Mouse (Mus musculus) neural tube, embryonic 13.5 days (tissue): ENCODE results near the gene Lenep. TPM values are rescaled to one million over a fixed set of nuclear protein-coding genes. Genes with fewer than 3 reads are reported as not detected.
A peak's percentile ranks its signal among the peaks of the same experiment; 100 is the strongest.

ENCODE experiments used
- ATAC-seq: fragments of 200-750 bp; cut with Nextera tagmentation; 2 replicates; pipeline ENCODE4 v1.8.0; 2017; ENCODE audit warnings: low read depth, mild to moderate bottlenecking, moderate TSS enrichment, moderate library complexity
- H3K27ac ChIP-seq: fragments of 300-500 bp; sonication (generic); replicated peaks from 2 replicates; pipeline ENCODE4 v1.5.1; 2015; ENCODE audit warnings: moderate library complexity, mild to moderate bottlenecking, inconsistent platforms
- H3K27me3 ChIP-seq: fragments of 300-500 bp; sonication (generic); 2 replicates; pipeline ENCODE4 v1.6.1; 2015; ENCODE audit warnings: mild to moderate bottlenecking, inconsistent platforms
- H3K36me3 ChIP-seq: fragments of 300-500 bp; sonication (generic); 2 replicates; pipeline ENCODE4 v1.6.1; 2015; ENCODE audit warnings: mild to moderate bottlenecking, inconsistent platforms
- H3K4me1 ChIP-seq: fragments of 300-500 bp; sonication (generic); replicated peaks from 2 replicates; pipeline ENCODE4 v1.6.1; 2015; ENCODE audit warnings: inconsistent platforms
- H3K4me2 ChIP-seq: fragments of 300-500 bp; sonication (generic); 2 replicates; pipeline ENCODE4 v1.6.1; 2015; ENCODE audit warnings: inconsistent platforms, mild to moderate bottlenecking, moderate library complexity
- H3K4me3 ChIP-seq: fragments of 300-500 bp; sonication (generic); 2 replicates; pipeline ENCODE4 v1.5.1; 2015; ENCODE audit warnings: mild to moderate bottlenecking, inconsistent platforms
- H3K9ac ChIP-seq: fragments of 300-500 bp; sonication (generic); 2 replicates; pipeline ENCODE4 v1.6.1; 2015; ENCODE audit warnings: moderate library complexity, mild to moderate bottlenecking, inconsistent platforms
- H3K9me3 ChIP-seq: fragments of 300-500 bp; sonication (generic); 2 replicates; pipeline ENCODE4 v1.6.1; 2016; ENCODE audit warnings: inconsistent platforms
- WGBS: fragments of 180-500 bp; shearing (Covaris S2); methylation state at CpG from one replicate; pipeline ENCODE4 v1.1.7; 2015; 5-methylcytosine and 5-hydroxymethylcytosine counted together
- polyA plus RNA-seq: library from polyadenylated mRNA; unstranded; fragments of >200 nt; fragmentation: Nextera tagmentation; extraction: Ambion mirVana; gene quantifications from 2 replicates; pipeline ENCODE4 v1.2.1, GENCODE M21; 2015

The Lenep gene
- polyA plus RNA-seq, 1 experiment from 2014 or later, result 0.84 TPM

DNA sequence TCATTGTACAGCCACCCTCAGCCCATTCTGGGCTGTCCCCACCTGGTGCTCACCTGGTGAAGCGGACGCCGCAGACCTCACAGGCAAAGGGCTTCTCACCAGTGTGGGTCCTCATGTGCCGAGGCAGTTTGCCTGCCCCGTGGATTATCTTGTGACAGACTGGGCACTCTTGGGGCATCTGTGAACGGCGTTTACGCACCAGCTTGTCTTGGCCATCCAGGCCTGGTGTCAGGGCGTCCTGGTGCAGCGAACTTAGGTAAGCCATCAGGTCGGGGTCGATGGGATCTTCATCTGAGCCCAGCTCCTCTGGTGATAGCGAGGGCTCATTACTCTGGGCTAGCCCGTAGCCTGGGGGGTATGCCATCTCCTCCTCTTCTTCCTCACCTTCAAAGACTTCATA is 22.3 kb downstream of the Lenep start:
- Histone ChIP-seq H3K4me3 (no peak overlapping the region), H3K36me3 (no peaks in the 10 kb centered on the region), H3K9ac (no peak overlapping the region), H3K9me3 (no peaks in the 10 kb centered on the region), H3K27ac (no peak overlapping the region), H3K27me3 (0 out of 2 replicates have a peak, but pooled peaks cover under 1% of the 10 kb centered on the region), H3K4me2 (no peak overlapping the region), H3K4me1 (peaks cover 21% of the 10 kb centered on the region)
- ATAC-seq, result no peak
- 93% methylated on average over 14 of the region's 14 CpGs for WGBS

DNA sequence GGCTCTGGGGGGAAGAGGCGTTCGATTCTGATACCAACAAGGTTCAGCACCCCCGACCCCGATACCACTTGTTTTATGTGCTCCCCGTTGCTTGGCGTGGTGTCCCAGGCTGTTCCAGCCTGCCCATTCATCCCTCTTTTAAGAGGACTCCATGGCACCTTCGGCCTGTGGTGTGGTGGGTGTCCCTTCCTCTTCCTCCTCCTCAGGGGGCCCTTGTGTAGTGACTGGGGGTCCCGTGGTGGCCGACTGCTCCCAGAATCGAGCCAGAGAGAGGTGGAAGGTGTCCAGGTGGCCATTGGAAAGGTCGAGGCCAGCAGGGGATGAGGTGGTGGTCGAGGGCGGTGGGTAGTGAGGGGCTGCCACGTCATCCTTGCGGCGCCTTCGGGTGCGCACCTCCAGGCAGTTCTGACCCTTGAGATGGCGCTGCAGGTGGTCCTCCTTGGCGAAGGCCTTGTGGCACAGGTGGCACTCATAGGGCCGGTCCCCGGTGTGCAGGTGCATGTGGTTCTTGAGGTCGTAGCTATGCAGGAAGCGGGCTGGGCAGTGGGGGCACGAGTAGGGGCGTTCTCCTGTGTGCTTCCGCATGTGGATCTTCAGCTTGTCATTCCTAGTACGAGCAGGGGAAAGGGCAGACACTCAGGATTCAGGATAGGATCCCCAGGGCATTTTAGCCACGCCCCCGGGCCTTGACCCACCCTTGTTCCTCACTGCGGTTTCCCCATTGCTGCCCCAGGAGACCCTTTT is 23.0 kb downstream of the Lenep start:
- no peak for ATAC-seq
- 86% methylated on average over 31 of the region's 31 CpGs for WGBS
- peak overlapping the region; percentile 76 for H3K4me2 ChIP-seq
- no peak overlapping the region for H3K27ac ChIP-seq
- H3K9me3 ChIP-seq, result no peaks in the 10 kb centered on the region
- no peaks in the 10 kb centered on the region for H3K36me3 ChIP-seq
- no peaks in the 10 kb centered on the region for H3K27me3 ChIP-seq
- H3K4me1 ChIP-seq, result peaks cover 21% of the 10 kb centered on the region
- H3K4me3 ChIP-seq, result no peak overlapping the region
- H3K9ac ChIP-seq, result no peak overlapping the region

DNA sequence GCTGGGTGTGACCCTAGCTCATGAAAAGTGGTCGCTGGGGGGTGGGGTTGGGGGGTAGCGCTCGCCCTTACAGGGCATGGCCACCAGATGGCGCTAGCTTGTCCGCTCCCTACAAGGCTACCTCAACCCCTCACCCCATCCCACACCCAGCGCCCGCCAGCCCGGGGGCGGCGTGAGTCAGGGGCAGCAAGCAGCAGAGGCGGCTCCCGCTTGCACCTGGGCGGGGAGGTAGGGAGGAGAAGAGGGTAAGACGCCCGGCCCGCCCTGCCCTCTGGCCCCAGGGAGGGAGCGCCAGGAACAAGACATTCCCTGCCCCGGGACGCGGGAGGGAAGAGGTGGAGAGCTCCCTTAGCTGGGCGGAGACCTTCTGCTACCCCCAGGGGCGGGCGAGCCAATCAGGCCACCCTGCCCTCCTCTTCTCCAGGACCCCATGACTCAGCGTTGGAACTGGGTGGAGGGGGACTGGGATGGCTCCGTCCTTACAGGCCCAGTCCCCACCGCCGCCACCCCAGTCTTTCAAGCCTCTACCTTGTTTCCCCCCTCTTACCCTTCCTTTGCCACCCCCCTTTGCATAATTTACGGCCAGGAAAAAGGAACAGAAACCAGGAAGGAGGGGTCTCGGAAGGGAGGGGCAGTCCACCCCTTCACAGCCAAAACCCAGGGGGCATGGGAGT is 24.1 kb downstream of the Lenep start:
- H3K9ac ChIP-seq, result peak overlapping the region; percentile 83
- no peaks in the 10 kb centered on the region for H3K36me3 ChIP-seq
- H3K4me1 ChIP-seq, result peaks cover 21% of the 10 kb centered on the region
- ATAC-seq, result peak; percentile 91
- H3K9me3 ChIP-seq, result no peaks in the 10 kb centered on the region
- 0 out of 2 replicates have a peak overlapping the region, but pooled peaks have one; percentile 20 for H3K27ac ChIP-seq
- WGBS, result under 1% methylated on average over 29 of the region's 29 CpGs
- H3K4me2 ChIP-seq, result peak overlapping the region; percentile 76
- peak overlapping the region; percentile 52 for H3K4me3 ChIP-seq
- H3K27me3 ChIP-seq, result no peaks in the 10 kb centered on the region

DNA sequence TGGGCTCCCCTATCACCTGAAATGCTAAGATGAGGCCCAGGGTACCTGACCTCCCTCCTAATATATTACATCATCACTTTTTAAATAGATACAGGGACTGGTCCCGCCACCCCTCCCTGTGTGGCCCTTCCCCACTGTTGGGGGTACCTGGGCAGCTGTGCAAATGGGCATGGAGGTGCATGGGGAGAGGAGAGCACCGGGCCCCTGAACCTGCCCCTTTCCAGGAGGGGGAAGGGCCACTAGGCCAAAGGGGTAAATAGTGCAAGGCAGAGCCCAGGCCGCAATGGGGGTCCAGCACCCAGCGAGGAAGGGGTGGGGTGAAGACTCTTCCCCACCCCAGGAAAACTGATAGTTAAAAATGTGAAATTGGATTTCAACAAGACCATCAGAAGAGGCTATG is 24.8 kb downstream of the Lenep start:
- 66% methylated on average over 4 of the region's 4 CpGs for WGBS
- peak; percentile 20; the same call in 1 of the 2 replicates for ATAC-seq
- Histone ChIP-seq H3K27me3 (no peaks in the 10 kb centered on the region), H3K36me3 (no peaks in the 10 kb centered on the region), H3K9me3 (no peaks in the 10 kb centered on the region), H3K4me3 (0 out of 2 replicates have a peak overlapping the region, but pooled peaks have one; percentile 52), H3K4me1 (peaks cover 21% of the 10 kb centered on the region), H3K9ac (no peak overlapping the region), H3K27ac (no peak overlapping the region), H3K4me2 (peak overlapping the region; percentile 76)

- 52% methylated on average over 5 of the region's 5 CpGs for whole genome bisulfite sequencing
- no peak for ATAC-seq
- H3K9me3 ChIP-seq, result no peaks in the 10 kb centered on the region
- no peak overlapping the region for H3K4me3 ChIP-seq
- H3K27me3 ChIP-seq, result 0 out of 2 replicates have a peak, but pooled peaks cover 3% of the 10 kb centered on the region
- no peak overlapping the region for H3K27ac ChIP-seq
- peaks cover 9% of the 10 kb centered on the region for H3K4me1 ChIP-seq
- H3K36me3 ChIP-seq, result no peaks in the 10 kb centered on the region
- H3K9ac ChIP-seq, result no peak overlapping the region
- H3K4me2 ChIP-seq, result no peak overlapping the region
Measured at GRCm38 (mm10) chr3:89373581-89374231, 28.9 kb downstream of the Lenep start.

GRCm38 (mm10) chr3:89367338-89367737 is 35.3 kb downstream of the Lenep start:
- H3K4me2 ChIP-seq, result no peak overlapping the region
- H3K4me1 ChIP-seq, result no peaks in the 10 kb centered on the region
- no peak overlapping the region for H3K9ac ChIP-seq
- WGBS, result 80% methylated on average over 11 of the region's 11 CpGs
- no peaks in the 10 kb centered on the region for H3K36me3 ChIP-seq
- H3K27ac ChIP-seq, result no peak overlapping the region
- no peak for ATAC-seq
- H3K27me3 ChIP-seq, result 0 out of 2 replicates have a peak, but pooled peaks cover 3% of the 10 kb centered on the region
- no peaks in the 10 kb centered on the region for H3K9me3 ChIP-seq
- H3K4me3 ChIP-seq, result no peak overlapping the region

DNA sequence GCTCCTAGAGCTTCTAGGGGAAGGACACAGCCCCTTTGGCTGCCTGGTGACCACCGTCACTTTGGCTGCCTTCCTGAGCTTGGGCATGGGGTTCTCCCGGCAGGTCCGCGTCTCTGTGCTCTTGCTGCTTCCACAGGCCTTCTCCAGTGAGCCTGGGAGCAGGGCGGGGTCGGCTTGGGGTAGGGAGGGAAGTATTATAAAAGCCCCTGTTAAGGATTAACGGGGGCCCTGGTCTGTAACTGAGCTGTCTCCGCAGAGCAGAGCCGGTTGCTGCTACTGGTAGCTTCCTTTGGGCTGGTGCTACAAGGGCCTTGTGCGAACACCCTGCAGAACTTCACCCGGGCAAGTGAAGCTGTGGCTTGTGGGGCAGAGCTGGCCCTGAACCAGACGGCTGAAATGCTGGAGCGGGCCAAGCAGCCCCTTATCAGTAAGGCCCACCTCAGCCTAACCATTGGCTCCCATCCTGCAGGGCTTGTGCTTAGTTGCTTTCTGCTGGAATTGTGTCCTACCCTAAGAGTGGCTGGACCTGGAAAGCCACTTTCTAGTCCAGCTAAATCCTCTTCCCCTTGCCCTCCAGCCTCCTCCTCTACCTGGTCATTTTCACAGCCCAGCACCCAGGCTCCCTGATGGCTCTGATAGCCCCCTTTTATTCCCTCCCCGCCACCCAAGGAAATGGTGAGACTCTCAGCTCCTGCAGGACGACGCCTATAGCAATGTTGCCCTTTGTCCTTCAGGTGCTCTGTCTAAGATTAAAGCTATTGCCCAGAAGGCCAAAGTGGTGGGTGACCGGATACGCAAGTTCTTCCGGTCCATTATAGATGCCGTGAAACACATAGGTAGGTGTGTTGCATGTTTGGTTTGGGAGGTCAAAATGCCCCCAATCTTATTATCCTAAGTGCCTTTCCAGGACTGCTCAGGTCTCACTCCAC is 36.8 kb downstream of the Lenep start:
- Histone ChIP-seq H3K27ac (no peak overlapping the region), H3K36me3 (no peaks in the 10 kb centered on the region), H3K9ac (no peak overlapping the region), H3K4me2 (no peak overlapping the region), H3K4me1 (no peaks in the 10 kb centered on the region), H3K9me3 (no peaks in the 10 kb centered on the region), H3K4me3 (no peak overlapping the region), H3K27me3 (no peaks in the 10 kb centered on the region)
- ATAC-seq, result no peak
- 75% methylated on average over 20 of the region's 20 CpGs for WGBS

DNA sequence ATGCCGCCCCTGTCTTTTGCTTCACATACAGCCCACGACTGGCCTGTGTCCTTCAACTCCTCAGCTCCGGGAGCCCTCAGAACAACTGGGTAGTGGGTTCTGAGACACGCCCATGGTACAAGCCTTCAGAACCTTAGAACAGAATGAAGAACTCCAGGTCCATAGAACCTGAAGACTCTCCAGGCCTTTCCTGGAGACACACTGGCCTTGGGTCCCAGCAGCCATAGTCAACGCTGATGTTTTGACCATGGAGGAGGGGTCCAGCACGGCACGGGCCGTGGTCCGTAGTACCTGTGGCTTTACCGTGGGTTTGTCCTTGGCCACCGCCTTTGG is 37.5 kb downstream of the Lenep start, which contains the start of gene Dcst1:
Dcst1 (minus strand) TSS at position 101 of the 333 bp plus-strand sequence.
- no peaks in the 10 kb centered on the region for H3K4me1 ChIP-seq
- H3K27ac ChIP-seq, result no peak within 1 kb of the TSS
- no peak for ATAC-seq
- H3K4me2 ChIP-seq, result no peak within 1 kb of the TSS
- no peaks in the 10 kb centered on the region for H3K36me3 ChIP-seq
- no peaks in the 10 kb centered on the region for H3K27me3 ChIP-seq
- H3K9ac ChIP-seq, result no peak within 1 kb of the TSS
- H3K9me3 ChIP-seq, result no peaks in the 10 kb centered on the region
- H3K4me3 ChIP-seq, result no peak within 1 kb of the TSS
- 86% methylated on average over 11 of the region's 11 CpGs for WGBS

- 57% methylated on average over 8 of the region's 8 CpGs for WGBS
- Histone ChIP-seq H3K9me3 (no peaks in the 10 kb centered on the region), H3K4me2 (no peak overlapping the region), H3K27ac (no peak overlapping the region), H3K4me3 (no peak overlapping the region), H3K27me3 (no peaks in the 10 kb centered on the region), H3K9ac (no peak overlapping the region), H3K36me3 (no peaks in the 10 kb centered on the region), H3K4me1 (no peaks in the 10 kb centered on the region)
- no peak for ATAC-seq
Measured at GRCm38 (mm10) chr3:89364631-89365030, 38.0 kb downstream of the Lenep start.

- no peaks in the 10 kb centered on the region for H3K27me3 ChIP-seq
- WGBS, result 84% methylated on average over 7 of the region's 7 CpGs
- H3K4me2 ChIP-seq, result no peak within 1 kb of the TSS
Measured at GRCm38 (mm10) chr3:89361675-89362074, 40.9 kb downstream of the Lenep start, which contains the start of gene Dcst2. Dcst2 (plus strand) TSS chr3:89361975.

DNA sequence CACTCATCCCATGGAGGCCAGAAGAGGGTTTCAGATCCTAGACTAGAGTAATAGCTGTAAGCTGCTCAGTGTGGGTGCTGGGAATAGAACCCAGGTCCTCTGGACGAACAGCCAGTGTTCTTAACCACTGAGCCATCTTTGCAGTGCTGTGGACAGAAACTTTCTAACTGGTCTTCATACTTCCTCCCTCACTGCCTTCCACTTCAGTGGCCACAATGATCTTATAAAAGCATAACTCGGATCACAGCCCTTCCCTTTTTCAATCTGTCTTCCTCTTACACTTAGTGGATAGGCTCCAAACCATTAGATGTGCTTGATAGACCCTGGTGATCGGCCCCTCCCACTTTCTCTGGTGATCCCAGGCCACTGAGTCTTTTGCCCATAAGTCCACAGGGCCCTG is 42.4 kb downstream of the Lenep start:
- WGBS, result 79% methylated on average over 3 of the region's 3 CpGs

More at GRCm38 (mm10) chr3:89361675-89362074, 40.9 kb downstream of the Lenep start, which contains the start of gene Dcst2:
- Histone ChIP-seq H3K36me3 (no peaks in the 10 kb centered on the region), H3K9me3 (no peaks in the 10 kb centered on the region), H3K27ac (no peak within 1 kb of the TSS), H3K9ac (no peak within 1 kb of the TSS), H3K4me1 (no peaks in the 10 kb centered on the region), H3K4me3 (no peak within 1 kb of the TSS)
- no peak for ATAC-seq

More for the DNA sequence above, 42.4 kb downstream of the Lenep start:
- Histone ChIP-seq H3K4me3 (no peak overlapping the region), H3K27me3 (no peaks in the 10 kb centered on the region), H3K4me2 (no peak overlapping the region), H3K9ac (no peak overlapping the region), H3K4me1 (no peaks in the 10 kb centered on the region), H3K9me3 (no peaks in the 10 kb centered on the region), H3K36me3 (no peaks in the 10 kb centered on the region), H3K27ac (no peak overlapping the region)
- no peak for ATAC-seq
